Mouse (Mus musculus): ENCODE data around the gene Cd164.

DNA sequence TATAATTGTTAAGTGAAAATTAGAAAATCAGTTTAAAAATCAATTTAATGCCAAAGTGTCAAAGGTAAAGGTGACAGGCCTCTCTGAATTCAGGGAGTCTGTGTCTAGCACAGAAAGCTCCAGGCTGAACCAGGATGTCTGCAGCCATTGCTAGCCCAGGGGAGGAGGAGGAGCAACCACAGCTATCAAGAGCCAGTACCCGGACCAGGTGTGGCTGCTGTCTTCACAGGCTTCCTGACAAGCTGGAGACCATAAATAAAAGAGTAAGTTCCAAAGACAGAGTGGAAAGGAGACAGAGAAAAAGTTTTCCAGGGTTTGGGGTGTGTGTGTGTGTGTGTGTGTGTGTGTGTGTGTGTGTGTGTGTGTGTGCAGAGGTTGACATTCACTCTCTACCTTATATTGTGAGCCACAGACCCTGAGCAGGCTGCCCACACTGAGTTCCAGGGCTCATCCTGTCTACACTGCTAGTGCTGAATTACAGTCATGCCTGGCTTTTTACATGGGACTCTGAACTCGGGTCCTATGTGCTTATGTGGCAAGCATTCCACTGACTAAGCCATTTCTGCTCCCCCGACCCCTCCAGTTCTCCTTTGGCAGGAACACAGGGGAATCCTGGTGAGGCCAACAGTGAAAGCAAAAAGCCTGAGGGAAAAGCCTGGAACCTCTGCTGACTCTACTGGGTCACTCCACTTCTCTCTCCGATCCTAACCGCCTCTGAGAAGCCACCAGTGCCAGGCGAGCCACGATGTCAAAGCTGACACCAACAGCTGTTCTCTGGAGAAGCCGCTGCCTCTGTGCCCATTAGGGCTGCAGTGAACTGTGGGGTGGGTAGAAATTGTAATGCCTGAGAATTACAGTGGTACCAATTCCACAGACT is 56.5 kb downstream of the Cd164 start:
- no peak for TF ChIP-seq CTCF (IDR thresholded peaks at IDR 0.05; ENCODE audit: low read depth)
- no peak for TF ChIP-seq EP300 (IDR thresholded peaks at IDR 0.05; ENCODE audit: low read depth)

Measured in heart, postnatal 0 days (tissue).